Mouse (Mus musculus) bone marrow macrophage, adult 2 months (primary cell): ENCODE measurements around the gene Ak9.

Experiments
- CTCF ChIP-seq: IDR thresholded peaks from 2 replicates; pipeline ENCODE4 v1.5.1; 2012; ENCODE audit warnings: low read depth, mild to moderate bottlenecking, low read length, moderate library complexity
- POLR2A ChIP-seq: IDR thresholded peaks from 2 replicates; pipeline ENCODE4 v1.6.1; 2012; ENCODE audit warnings: mild to moderate bottlenecking, low read depth, low read length, borderline replicate concordance

GRCm38 (mm10) chr10:41476171-41477017 is 172.6 kb downstream of the Ak9 start, which contains the start of gene Mical1:
- no peak for TF ChIP-seq CTCF
- no peak for TF ChIP-seq POLR2A
